Mouse (Mus musculus): ENCODE measurements around the gene Dyrk1a.

Dyrk1a gene

GRCm38 (mm10) chr16:94569229-94570176 lies at the start of gene Dyrk1a:
Gene Dyrk1a (plus strand): TSS chr16:94570010.
- DNase-seq (ENCODE audit: low spot score in 2 of 2) = peak; percentile 99

DNA sequence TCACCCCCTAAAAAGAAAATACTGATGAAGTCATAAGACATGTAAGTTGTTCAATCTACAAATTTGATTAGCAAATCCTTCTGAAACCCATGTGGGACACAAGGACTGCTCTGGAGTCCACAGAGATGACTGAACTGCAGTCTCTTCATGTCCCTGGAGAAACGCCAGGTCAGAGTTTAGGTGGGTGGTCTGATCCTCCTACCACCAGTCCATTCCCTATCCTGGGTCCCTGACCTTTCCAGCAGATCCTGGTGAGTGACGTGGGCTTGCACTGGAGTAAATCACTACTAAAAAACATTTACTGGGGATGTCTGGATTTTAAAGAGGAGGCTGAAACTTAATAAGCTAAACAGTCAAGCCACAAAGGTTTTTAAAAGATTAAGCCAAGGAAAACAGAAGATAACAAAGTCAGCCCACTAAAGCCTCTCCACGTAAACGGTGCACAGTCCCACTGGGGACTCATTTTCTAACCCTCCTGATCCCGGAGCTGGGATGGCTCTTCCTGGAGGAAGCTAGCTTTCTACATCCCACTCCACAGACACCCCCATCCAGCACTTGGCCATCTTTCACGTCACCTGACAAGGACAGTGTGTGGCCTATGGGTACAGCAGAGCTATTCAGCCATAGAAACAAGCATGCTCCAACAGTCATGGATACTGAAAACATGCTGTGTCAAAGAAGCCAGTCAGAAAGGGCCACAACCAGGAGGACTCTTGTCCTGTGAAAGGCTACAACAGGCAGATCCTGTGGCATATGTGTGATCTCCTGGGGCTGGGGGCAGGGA lies 46.0 kb upstream of the Dyrk1a start:
- no peak for DNase-seq (ENCODE audit: low spot score in 2 of 2)

DNA sequence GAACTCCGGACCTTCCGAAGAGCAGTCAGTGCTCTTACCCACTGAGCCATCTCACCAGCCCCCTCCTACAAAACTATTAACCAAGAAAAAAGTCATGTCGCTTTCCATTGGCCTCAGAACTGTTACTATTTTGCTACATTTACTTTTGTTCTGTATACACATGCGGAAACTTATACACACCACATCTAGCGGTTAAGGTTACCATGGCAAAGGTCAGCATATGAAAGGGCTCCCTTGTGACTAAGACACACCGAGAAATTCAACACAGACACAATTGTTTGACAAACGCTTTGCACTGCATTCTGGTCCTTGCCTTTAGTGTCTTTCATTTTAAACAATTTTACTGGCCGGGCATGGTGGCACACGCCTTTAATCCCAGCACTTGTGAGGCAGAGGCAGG lies 45.1 kb upstream of the Dyrk1a start:
- DNase-seq (ENCODE audit: low spot score in 2 of 2) = no peak

DNA sequence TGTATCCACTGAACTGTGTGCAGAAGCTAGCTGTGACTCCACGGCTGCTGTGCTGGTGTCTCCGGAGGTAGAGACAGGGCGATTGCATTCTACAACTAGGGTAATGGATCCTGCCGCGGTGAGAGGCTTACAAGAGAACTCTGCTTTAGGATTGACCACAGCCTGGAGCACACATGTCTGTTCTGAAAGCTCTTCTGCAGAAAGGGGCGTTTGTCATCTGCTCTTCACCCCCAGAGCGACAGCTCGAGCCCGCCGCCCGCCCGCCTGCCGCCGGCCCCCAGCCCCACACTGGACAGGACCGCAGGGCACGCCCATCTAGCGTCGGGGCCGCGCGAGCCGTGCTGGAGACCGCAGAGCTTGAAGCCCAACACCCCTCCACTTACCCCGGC lies 43.9 kb upstream of the Dyrk1a start:
- DNase-seq (ENCODE audit: low spot score in 2 of 2) = no peak

GRCm38 (mm10) chr16:94526344-94527151 lies 43.3 kb upstream of the Dyrk1a start, which contains the start of gene Vps26c:
Gene Vps26c (minus strand): TSS chr16:94526830.
- DNase-seq (ENCODE audit: low spot score in 2 of 2) = peak; percentile 96

- no peak for DNase-seq (ENCODE audit: low spot score in 2 of 2)
Measured at GRCm38 (mm10) chr16:94527152-94527534, 42.7 kb upstream of the Dyrk1a start.

- DNase-seq (ENCODE audit: low spot score in 2 of 2) = no peak
Measured at GRCm38 (mm10) chr16:94527546-94527945, 42.3 kb upstream of the Dyrk1a start.

DNA sequence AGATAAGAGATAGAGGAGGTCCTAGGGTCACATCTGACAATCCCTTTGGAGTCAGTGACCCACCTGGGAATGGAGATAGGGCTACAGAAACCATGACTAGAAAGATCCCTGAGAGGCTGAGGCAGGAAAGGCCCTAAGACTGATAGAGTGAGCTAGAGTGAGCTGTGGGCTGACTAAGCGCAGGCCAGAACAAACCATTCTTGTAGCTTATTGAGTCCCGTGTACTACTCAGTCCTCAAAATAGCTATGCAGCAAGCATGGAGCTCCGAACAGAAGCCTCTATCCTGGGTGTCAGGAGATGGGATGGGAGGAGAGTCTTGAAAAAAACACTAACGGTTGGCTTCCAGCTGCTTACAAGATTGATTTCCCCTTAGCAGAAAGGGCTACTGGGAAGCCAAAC lies 38.5 kb upstream of the Dyrk1a start:
- no peak for DNase-seq (ENCODE audit: low spot score in 2 of 2)

- peak in 1 of 2 experiments; percentile 27 for DNase-seq (ENCODE audit: low spot score in 2 of 2)
Measured at GRCm38 (mm10) chr16:94533679-94534078, 36.1 kb upstream of the Dyrk1a start.

DNA sequence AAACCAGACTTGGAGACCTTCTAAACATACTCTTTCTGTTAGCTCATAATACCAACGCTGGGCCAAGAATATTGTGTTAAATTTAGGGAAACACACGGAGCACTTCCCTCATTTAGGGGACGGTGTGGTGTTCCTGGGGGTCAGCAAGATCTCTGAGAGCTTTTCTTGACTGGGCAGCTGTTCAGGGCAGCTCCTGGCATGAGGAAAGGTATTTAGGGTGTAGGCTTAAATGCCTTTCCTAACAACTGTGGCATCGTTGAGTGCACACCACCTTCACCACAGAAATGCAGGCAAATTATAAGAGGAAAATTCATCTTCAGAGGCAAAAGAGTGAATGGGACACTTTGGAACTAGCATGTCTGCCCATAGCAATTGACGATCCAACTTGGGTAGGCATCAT lies 34.1 kb upstream of the Dyrk1a start:
- no peak for DNase-seq (ENCODE audit: low spot score in 2 of 2)

- no peak for DNase-seq (ENCODE audit: low spot score in 2 of 2)
Measured at GRCm38 (mm10) chr16:94536417-94537158, 33.2 kb upstream of the Dyrk1a start.

GRCm38 (mm10) chr16:94537159-94537527 lies 32.7 kb upstream of the Dyrk1a start:
- DNase-seq (ENCODE audit: low spot score in 2 of 2) = no peak

DNA sequence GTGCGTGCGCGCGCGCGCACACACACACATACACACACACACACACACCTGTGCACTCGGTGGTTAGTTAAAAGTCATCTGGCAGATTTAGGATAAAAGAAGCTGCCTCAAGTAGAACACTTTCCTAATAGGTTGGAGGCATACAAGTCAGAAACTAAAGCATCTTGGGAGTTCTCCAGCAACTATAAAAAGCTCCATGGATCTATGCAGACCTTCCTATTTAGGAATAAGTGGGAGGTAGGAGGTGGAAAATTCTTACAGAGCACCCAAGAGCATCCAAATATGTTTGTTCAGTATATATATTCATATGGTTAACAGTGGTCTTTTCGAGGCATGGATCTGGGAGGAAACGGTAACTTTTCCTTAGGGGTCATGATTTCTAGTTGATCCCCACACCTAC lies 29.7 kb upstream of the Dyrk1a start:
- no peak for DNase-seq (ENCODE audit: low spot score in 2 of 2)

DNA sequence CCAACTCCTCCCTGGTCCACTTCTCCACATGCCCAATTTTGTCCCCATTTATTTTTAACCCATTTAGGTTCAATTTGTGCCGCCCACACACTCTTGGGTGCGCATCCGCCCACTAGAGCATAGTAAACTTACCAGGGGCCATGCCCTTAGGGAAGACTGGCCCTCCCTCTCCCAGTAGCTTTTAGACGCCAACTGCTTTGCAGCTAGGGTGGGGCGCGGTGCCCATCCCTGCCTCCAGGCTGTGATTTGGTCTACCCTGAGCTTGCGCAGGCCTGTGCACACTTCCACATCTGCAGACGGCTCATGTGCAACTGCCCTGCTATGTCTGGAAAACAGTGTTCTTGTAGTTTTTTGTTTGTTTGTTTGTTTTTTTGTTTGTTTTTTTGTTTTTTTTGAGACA lies 26.9 kb upstream of the Dyrk1a start:
- no peak for DNase-seq (ENCODE audit: low spot score in 2 of 2)

DNA sequence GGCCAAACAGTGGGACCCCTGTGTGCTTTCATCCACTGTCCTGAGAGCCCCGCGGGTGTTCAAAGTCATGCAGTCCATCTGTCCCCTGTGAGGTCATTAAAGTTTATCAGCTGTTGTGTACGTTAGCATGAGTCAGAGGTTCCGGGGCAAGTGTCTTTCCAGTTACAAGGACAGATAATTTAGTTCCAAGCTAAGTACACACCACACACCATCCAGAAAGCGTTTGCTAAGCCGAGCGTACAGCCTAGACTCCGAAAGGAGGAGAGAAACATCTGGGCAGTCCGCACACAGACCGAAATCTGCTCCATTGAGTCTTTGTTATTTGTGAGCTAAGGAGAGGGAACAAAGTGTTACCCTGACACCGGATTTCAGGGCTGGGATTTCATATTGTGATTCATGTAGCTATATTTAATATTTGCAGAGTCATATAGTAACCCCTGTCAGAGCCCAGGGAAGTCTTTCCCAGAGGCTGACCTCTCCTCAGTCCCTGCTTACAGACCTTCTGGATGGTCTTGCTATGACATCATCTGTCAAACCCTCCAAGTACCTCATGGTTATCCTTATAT lies 25.2 kb upstream of the Dyrk1a start:
- no peak for DNase-seq (ENCODE audit: low spot score in 2 of 2)

DNA sequence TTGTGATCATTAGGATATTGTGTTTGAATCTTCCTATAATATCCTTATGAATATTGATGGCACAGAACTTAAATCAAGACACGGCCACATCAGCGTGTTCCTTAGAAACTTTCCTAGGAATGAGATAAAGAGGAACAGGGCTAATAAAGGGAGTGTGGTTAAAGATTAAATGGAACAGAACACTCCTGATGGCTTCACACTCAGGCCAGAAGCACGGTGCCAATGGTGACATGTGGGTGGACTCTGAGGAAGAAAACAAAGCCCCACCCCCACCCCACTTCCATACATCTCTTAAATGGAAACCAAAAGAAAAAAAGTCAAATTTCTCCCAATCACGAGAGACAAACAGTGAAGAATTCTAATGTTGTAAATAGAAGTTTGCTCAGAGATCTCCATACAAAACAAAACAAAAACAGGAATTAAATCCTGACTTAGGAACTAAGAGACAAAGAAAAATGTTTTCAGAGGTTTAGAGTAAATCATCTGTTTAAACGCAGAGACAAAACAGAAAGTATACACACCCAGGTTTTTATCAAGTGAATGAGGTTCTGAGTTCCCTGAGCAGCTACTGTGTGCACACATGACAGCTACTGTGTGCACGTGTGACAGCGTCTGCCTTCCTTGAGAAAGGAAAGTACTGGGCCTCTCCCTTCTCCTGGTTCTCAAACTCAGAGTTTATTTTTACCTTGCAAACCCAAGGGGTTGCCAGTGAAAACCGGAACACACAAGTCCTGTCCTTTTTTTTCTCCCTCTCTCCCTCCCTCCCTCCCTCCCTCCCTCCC lies 23.8 kb upstream of the Dyrk1a start:
- DNase-seq (ENCODE audit: low spot score in 2 of 2) = no peak

DNA sequence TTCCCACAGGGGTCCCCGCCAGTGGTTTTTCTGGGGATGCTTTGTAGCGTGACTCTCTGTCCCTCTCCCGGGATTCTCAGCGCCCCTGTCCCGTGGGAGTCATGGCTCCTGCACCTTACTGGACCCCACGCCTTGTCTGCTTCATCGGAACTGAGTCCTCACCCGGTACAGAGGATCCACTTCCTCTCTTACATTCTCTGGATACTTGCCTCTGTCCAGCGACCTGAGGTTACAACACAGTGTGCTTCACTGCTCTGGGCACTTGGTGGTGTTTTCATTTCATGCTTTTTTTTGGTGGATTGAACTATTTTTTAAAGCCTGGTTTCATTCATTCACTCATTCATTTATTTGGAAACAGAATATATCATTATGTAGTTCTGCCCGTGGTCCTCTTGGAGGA lies 20.0 kb upstream of the Dyrk1a start:
- no peak for DNase-seq (ENCODE audit: low spot score in 2 of 2)

GRCm38 (mm10) chr16:94551934-94552333 lies 17.9 kb upstream of the Dyrk1a start:
- no peak for DNase-seq (ENCODE audit: low spot score in 2 of 2)

GRCm38 (mm10) chr16:94555346-94555745 lies 14.5 kb upstream of the Dyrk1a start:
- no peak for DNase-seq (ENCODE audit: low spot score in 2 of 2)

GRCm38 (mm10) chr16:94556228-94556627 lies 13.6 kb upstream of the Dyrk1a start:
- no peak for DNase-seq (ENCODE audit: low spot score in 2 of 2)
